Mouse (Mus musculus) small intestine, adult 2 months (tissue): ENCODE measurements around the gene Gm6034. TPM values are rescaled to one million over a fixed set of nuclear protein-coding genes. Genes with fewer than 3 reads are reported as not detected.
"Not testable (repeated sequence)": the region's sequence is repeated elsewhere in the genome, so short reads cannot be mapped to it uniquely, and the experiment has no call there.

Source experiments
- H3K27ac ChIP-seq: fragments of 200-500 bp; 2 replicates; pipeline ENCODE4 v1.5.1; 2012; ENCODE audit warnings: low read depth, low read length, control low read depth, inconsistent platforms; ENCODE audit not compliant: insufficient read depth
- H3K27me3 ChIP-seq: fragments of 200-500 bp; 2 replicates; pipeline ENCODE4 v1.6.1; 2012; ENCODE audit warnings: mild to moderate bottlenecking, moderate library complexity, low read length, inconsistent platforms; ENCODE audit not compliant: control insufficient read depth, insufficient read depth
- H3K36me3 ChIP-seq: fragments of 200-500 bp; 2 replicates; pipeline ENCODE4 v1.6.1; 2012; ENCODE audit warnings: mild to moderate bottlenecking, low read length, control low read depth, inconsistent platforms; ENCODE audit not compliant: control insufficient read depth, insufficient read depth
- H3K4me1 ChIP-seq: fragments of 200-500 bp; 2 replicates; pipeline ENCODE4 v1.6.1; 2012; ENCODE audit warnings: low read length, inconsistent platforms, mixed read lengths; ENCODE audit not compliant: control insufficient read depth, insufficient read depth, insufficient read length
- H3K4me3 ChIP-seq: fragments of 200-500 bp; 2 replicates; pipeline ENCODE4 v1.5.1; 2012; ENCODE audit warnings: low read depth, mild to moderate bottlenecking, control low read depth, inconsistent platforms, low read length, moderate library complexity
- CTCF ChIP-seq: fragments of 200-500 bp; IDR thresholded peaks from 2 replicates; pipeline ENCODE4 v1.5.1; 2012; ENCODE audit warnings: low read depth, mild to moderate bottlenecking, control low read depth, inconsistent platforms, low read length, moderate library complexity, mixed read lengths; ENCODE audit not compliant: insufficient replicate concordance, insufficient read length; ENCODE audit errors: extremely low read depth
- POLR2A ChIP-seq: fragments of 200-500 bp; IDR thresholded peaks from 2 replicates; pipeline ENCODE4 v1.6.1; 2012; ENCODE audit warnings: low read depth, mild to moderate bottlenecking, control low read depth, inconsistent platforms, low read length, moderate library complexity
- WGBS: fragments of 180-500 bp; shearing (Covaris S2); methylation state at CpG from one replicate; pipeline ENCODE4 v1.1.7; 2018; 5-methylcytosine and 5-hydroxymethylcytosine counted together
- polyA plus RNA-seq: library from polyadenylated mRNA; depleted of rRNA; stranded (reverse); fragments of >200 nt; gene quantifications from 2 replicates; pipeline ENCODE4 v1.2.3, GENCODE M21; 2012

Gene Gm6034
- polyA plus RNA-seq, 1 experiment, result not detected

GRCm38 (mm10) chr17:36031583-36032331 is 11.0 kb upstream of the Gm6034 start:
- H3K4me1 ChIP-seq, H3K27me3 ChIP-seq: not testable (repeated sequence)
- peak overlapping the region; percentile 72 for H3K4me3 ChIP-seq
- peak; percentile 64; the same call in 1 of the 2 replicates for TF ChIP-seq CTCF
- peaks cover 11% of the 10 kb centered on the region for H3K36me3 ChIP-seq
- H3K27ac ChIP-seq, result peak overlapping the region; percentile 78
- 1% methylated on average over 40 of the region's 40 CpGs for WGBS

GRCm38 (mm10) chr17:36032351-36032875 is 10.3 kb upstream of the Gm6034 start, which contains the start of gene H2-T23:
H2-T23 (minus strand) TSS chr17:36032855.
- Histone ChIP-seq H3K36me3 (peaks cover 13% of the 10 kb centered on the region), H3K4me3 (peak within 1 kb of the TSS; percentile 72), H3K27ac (peak within 1 kb of the TSS; percentile 78)
- not testable (repeated sequence) for H3K27me3 ChIP-seq, H3K4me1 ChIP-seq
- under 1% methylated on average over 25 of the region's 25 CpGs for WGBS
- TF ChIP-seq POLR2A, result peak; percentile 90

GRCm38 (mm10) chr17:36034524-36034923 is 8.2 kb upstream of the Gm6034 start:
- H3K4me3 ChIP-seq, H3K27me3 ChIP-seq, H3K4me1 ChIP-seq: not testable (repeated sequence)
- Histone ChIP-seq H3K27ac (peak overlapping the region; percentile 50), H3K36me3 (peaks cover 16% of the 10 kb centered on the region)
- 48% methylated on average over 3 of the region's 3 CpGs for whole genome bisulfite sequencing

GRCm38 (mm10) chr17:36035010-36035638 is 7.6 kb upstream of the Gm6034 start:
- not testable (repeated sequence) for H3K4me3 ChIP-seq, H3K27me3 ChIP-seq, H3K4me1 ChIP-seq
- Histone ChIP-seq H3K27ac (peak overlapping the region; percentile 50), H3K36me3 (peaks cover 14% of the 10 kb centered on the region)
- peak; percentile 50; the same call in 1 of the 2 replicates for TF ChIP-seq CTCF
- WGBS, result 12% methylated on average over 3 of the region's 3 CpGs

- 87% methylated on average over 13 of the region's 13 CpGs for WGBS
- not testable (repeated sequence) for H3K4me3 ChIP-seq, H3K4me1 ChIP-seq, H3K27ac ChIP-seq, H3K27me3 ChIP-seq
- H3K36me3 ChIP-seq, result peaks cover 11% of the 10 kb centered on the region
Observed at GRCm38 (mm10) chr17:36036126-36036525, 6.6 kb upstream of the Gm6034 start.

- not testable (repeated sequence) for H3K27me3 ChIP-seq, H3K4me3 ChIP-seq, H3K36me3 ChIP-seq, H3K4me1 ChIP-seq, H3K27ac ChIP-seq
- 90% methylated on average over 2 of the region's 2 CpGs for WGBS
Observed at GRCm38 (mm10) chr17:36040604-36041003, 2.2 kb upstream of the Gm6034 start.

DNA sequence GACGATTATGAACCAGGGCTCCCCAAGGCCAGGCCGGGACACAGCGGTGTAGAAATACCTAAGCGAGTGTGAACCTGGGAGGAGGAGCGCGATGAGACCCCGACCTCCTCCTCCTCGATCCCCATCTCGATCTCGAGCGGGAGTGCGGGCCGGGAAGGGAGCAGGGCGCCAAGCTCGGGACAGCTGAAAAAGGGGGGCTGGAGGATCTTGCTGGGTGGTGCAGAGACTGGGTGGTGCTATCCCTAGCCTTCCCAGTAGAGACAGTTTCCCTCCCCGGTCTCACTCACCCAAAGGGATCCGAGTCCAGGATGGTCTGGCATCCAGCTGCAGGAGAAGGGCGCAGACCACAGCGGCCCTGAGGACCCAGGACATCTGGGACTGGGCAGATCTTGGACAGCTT is 706 bp upstream of the Gm6034 start:
- Histone ChIP-seq H3K27ac (peak overlapping the region; percentile 40), H3K4me3 (peak overlapping the region; percentile 68)
- WGBS, result 2% methylated on average over 19 of the region's 19 CpGs
- not testable (repeated sequence) for H3K27me3 ChIP-seq, H3K4me1 ChIP-seq, H3K36me3 ChIP-seq

GRCm38 (mm10) chr17:36043286-36043685 is 525 bp downstream of the Gm6034 start:
- H3K27ac ChIP-seq, result peak overlapping the region; percentile 78
- peaks cover 2% of the 10 kb centered on the region; the same call in 1 of the 2 replicates for H3K4me1 ChIP-seq
- H3K27me3 ChIP-seq, result no peaks in the 10 kb centered on the region
- WGBS, result 48% methylated on average over 3 of the region's 3 CpGs
- TF ChIP-seq POLR2A (no peak), CTCF (no peak)
- no peaks in the 10 kb centered on the region; the same call in 1 of the 2 replicates for H3K36me3 ChIP-seq
- peak overlapping the region; percentile 61 for H3K4me3 ChIP-seq

DNA sequence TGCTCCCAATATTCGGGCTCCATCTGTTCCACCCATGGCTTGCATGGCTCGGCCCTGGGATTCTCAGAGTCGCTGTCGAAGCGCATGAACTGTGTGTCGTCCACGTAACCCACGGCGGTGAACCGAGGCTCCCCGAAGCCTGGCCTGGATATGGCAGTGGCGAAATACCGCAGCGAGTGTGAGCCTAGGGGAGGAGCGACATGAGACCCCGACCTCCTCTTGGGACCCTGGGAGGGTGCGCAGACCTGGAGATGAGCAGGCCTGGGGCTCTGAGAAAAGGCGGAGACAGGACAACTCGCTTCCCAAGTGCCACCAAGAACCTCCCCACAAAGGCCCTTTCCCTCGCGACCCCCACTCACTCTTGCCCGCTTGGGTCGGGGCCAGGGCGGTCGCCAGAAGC is 15.2 kb downstream of the Gm6034 start:
- not testable (repeated sequence) for H3K36me3 ChIP-seq, H3K4me1 ChIP-seq, H3K27me3 ChIP-seq
- 90% methylated on average over 25 of the region's 25 CpGs for WGBS
- Histone ChIP-seq H3K4me3 (peak overlapping the region; percentile 69), H3K27ac (peak overlapping the region; percentile 91)

DNA sequence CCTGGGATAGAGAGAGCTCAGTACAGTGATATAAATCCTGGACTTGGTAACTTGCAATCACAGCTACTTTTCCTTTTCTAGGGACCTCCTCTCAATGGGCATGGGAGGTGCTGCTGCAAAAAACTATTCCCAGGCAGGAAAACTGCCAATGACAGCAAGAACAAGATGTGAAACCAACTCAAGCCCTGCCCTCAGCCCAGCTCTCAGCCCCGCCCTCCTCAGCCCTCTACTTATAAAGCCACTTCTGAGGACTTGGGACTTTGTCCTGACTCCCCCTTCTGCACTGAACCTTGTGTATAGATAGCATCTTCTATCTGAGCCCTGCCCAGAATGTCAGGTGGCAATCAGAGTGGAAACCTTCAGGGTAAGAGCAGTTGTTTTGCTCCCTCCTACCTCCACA is 15.6 kb downstream of the Gm6034 start, which contains the start of gene Gm11127:
TSS of gene Gm11127 (minus strand) at position 10 of the 400 bp plus-strand sequence.
- Histone ChIP-seq H3K4me3 (peak within 1 kb of the TSS; percentile 69), H3K27ac (peak within 1 kb of the TSS; percentile 91)
- H3K27me3 ChIP-seq, H3K36me3 ChIP-seq, H3K4me1 ChIP-seq: not testable (repeated sequence)
- 16% methylated on average over 1 of the region's 1 CpGs for WGBS
